Mouse (Mus musculus) layer of hippocampus, postnatal 14 days (tissue): ENCODE results near the gene Gcsh. TPM values are rescaled to one million over a fixed set of nuclear protein-coding genes. Genes with fewer than 3 reads are reported as not detected.
A peak's percentile ranks its signal among the peaks of the same experiment; 100 is the strongest.

ENCODE experiments used
- DNase-seq, 2 experiments: peaks; one replicate each; pipeline ENCODE4 v3.0.0; 2021 to 2022; ENCODE audit warnings: low spot score in 2 of 2, mixed read lengths in 1 of 2
- long read RNA-seq, 2 experiments: library from polyadenylated mRNA; stranded (forward); transcript quantifications; one replicate each; pipeline ENCODE4 v2.0.0; 2021
- total RNA-seq, 2 experiments: library from RNA; stranded (reverse); gene quantifications; 2 replicates each; pipeline ENCODE4 v1.2.3; 2021

The Gcsh gene
- 10 to 100 TPM; 49.1 to 55.1 TPM for total RNA-seq
- long read RNA-seq, experiment 1, transcript Gcsh-201 (5 exons, 1,443 nt), result major isoform, 56 of 63 reads
- long read RNA-seq, experiment 1, partial matches to known transcripts, result 2 of 63 reads
- long read RNA-seq, experiment 1, other reads (novel, unspliced or antisense), result 5 of 63 reads
- long read RNA-seq, experiment 2, transcript Gcsh-201 (5 exons, 1,443 nt), result major isoform, 58 of 65 reads
- long read RNA-seq, experiment 2, partial matches to known transcripts, result 2 of 65 reads
- long read RNA-seq, experiment 2, other reads (novel, unspliced or antisense), result 5 of 65 reads

GRCm38 (mm10) chr8:116993095-116993867, at the start of gene Gcsh:
TSS of gene Gcsh (minus strand) at chr8:116993537.
- DNase-seq, result peak; percentile 97 to 98

DNA sequence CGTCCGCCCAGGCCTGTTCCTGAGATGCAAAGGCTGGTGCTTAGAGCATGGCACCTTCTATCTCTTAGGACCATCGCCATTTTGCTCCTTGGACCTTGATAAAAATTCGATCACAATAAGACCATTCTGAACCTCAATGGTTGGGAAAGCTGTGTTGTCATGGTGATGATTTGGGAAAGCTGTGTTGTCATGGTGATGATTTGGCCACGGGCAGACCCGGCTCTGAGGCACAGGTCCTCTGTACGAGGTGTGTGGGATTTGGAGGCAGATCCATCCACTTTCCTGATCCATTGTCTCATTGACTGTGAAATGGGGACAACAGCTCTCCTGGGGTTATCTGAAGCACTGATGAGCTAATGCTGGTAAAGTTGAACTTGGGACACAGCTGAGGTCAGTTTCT, 46.5 kb upstream of the Gcsh start:
- peak; percentile 8 to 16 for DNase-seq

- DNase-seq, result no peak
Measured at GRCm38 (mm10) chr8:117037374-117037935, 44.1 kb upstream of the Gcsh start.

- DNase-seq, result no peak
Measured at GRCm38 (mm10) chr8:117033393-117033792, 40.1 kb upstream of the Gcsh start.

DNA sequence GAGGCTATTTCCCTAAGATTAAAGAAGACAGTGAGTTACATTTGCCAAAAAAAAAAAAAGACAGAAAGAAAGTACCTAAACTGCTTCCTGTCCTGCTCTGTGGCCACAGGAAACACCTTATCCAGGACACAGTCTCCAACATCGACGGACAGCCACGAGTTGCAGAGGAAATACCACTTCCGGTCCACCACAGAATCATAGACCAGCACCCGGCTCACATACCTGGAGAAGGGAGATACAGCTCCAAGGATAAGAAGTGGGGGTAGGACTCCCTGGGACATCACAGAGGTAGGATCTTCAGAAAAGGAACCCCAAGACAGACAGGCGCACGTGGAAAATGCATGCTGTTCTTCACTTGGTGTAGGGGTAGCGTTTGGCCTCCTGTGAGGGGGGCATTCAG, 39.3 kb upstream of the Gcsh start:
- no peak for DNase-seq

- no peak for DNase-seq
Measured at GRCm38 (mm10) chr8:117031476-117031875, 38.1 kb upstream of the Gcsh start.

GRCm38 (mm10) chr8:117028686-117029085, 35.3 kb upstream of the Gcsh start:
- DNase-seq, result no peak

GRCm38 (mm10) chr8:117027601-117028000, 34.3 kb upstream of the Gcsh start:
- no peak for DNase-seq

GRCm38 (mm10) chr8:117022297-117022993, 29.1 kb upstream of the Gcsh start:
- DNase-seq, result peak in 1 of 2 experiments; percentile 7

DNA sequence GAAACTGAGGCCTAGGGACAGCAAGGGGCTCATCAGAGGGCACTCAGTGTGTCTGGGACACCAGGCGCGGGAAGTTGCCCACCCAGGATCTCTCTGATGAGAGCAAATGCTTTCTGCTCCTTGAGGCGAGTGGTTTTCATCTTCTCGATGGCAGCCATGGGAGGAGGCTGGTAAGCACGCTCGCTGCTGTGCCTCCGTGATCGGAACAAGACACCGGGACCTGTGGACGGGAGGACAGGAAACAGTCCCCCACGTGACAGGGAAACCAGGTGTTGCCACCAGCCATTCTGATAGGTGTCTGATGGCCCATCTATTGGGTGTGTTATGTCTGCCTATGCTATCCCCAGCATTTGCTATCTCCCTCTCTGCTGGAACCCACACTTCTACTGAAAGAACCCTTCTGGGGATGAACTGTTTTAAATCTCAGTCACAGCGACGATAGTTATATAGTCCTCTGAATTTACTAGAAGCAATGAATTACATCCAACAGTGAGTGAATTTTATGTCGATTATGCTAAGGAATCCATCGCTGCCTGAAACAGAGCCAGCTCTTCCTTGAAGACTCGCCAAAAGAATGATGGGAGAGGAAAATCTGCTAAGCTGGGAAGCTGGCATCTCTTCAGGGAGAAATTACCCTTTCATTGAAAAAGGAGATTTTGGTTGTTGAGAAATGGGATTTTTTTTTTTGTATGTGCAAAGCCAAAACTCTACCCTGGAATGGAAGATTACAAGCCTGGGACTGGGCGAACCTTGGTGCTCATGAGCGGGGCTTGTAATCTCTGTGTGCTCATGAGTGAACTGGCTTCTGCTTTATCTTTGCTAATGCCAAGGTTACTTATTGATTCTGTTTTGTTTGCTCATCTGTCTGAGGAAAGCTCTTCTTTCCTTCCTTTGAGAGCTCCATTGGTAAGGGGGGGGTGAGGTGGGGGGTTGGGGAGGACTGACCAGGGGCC, 26.3 kb upstream of the Gcsh start:
- peak; percentile 6 to 40 for DNase-seq

DNA sequence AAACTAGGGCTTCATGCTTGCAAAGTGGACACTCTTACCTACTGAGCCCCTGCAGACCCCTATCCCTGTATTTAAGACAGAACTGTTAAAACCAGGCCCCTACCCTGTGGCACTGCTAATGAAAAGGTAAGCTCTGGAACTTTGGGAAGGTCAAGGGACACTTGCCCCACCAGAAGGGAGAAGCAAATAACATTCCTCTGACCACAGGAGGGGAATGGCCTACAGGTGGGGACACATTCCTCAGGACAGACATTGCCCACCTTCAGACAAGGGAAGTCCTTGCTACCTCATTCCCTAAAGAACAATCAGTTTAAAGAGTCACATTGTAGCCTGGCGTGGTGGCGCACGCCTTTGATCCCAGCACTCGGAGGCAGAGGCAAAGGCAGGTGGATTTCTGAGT, 24.6 kb upstream of the Gcsh start:
- no peak for DNase-seq

- DNase-seq, result no peak
Measured at GRCm38 (mm10) chr8:117017006-117017405, 23.7 kb upstream of the Gcsh start.

- DNase-seq, result no peak
Measured at GRCm38 (mm10) chr8:117015670-117016069, 22.3 kb upstream of the Gcsh start.

- no peak for DNase-seq
Measured at GRCm38 (mm10) chr8:117011366-117011765, 18.0 kb upstream of the Gcsh start.

DNA sequence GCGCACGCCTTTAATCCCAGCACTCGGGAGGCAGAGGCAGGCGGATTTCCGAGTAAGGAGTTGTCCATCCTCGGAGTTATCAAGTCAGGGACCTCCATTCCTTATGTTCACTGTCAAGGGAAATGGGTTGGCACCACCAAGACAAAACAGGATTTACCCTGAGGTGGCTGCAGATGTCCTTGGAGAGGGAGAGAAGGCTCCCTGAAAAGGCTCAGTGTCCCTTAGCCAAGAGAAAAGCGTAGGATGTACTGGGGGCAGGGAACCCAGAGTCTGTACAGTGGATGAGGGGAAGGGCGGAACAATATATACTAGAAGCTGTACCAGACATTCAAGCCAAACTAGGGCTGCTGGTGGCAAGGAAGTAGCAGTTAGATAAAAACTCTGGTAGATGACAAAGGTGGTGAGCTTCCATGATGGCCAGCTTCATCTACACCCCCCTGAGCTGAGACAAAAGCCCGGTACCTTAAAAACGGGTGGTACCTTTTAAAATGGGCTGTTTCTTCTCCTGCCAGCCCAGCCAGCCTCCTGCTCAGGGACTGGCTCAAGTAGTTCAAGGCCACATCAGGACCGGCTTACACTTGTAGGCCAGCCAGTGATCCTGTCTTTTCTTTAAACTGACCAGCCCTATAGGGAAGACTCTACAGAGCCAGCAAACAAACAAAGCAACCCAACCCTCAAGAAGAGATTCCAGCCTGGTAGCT, 829 bp upstream of the Gcsh start:
- DNase-seq, result no peak

DNA sequence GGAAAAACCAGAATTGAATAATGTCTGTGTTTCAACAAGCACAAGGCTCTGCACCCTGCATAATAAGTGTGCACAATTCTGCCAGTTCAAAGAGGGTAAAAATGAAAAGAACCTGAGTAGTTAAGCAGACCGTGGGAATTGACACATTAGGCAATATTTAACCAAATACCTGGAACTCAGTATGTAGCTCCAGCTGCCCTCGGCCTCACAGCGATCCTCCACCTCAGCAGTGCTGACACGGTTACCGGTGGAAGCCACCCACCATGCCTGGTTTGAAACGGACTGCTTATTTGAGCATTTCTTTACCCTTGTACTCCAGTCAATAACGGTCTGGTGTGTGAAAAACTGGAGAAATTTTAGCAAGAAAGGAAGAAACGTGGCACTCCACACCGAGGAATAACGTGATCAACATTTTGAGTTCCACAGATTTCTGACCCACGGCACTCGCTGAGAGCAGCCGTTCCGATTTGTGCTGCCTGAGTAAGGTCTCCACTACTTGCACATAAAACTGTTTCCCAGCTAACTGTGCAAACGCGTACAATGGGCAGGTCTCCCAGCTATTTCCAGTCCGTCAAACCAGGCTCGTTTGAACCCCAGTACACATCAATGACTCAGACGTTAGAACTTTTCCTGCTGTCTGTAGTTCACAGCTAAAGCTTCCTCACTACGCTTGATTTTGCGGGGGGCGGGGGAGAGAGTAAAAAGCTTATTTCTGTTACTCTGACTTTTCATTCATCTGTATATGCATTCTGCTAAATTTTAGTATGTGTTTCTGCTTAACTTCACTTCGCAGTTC, 963 bp downstream of the Gcsh start:
- no peak for DNase-seq

DNA sequence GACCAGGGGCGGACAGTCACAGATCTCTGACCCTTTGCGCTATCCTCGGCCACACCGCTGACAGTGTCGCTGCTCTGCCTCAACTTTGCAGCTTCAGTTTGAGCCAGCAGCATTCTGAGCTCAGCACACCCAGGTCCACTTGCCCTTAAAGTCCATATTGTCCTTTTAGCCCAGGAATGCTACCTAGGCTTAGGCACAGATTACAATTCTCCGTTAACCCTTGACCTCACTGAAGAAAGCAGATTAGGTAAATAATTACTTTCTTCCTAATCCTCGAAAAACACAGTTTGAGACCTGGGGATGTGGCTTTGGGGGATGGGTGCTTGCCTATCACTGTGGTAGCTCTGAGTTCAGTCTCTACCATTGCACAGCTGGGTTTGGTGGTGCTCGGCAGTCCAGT, 2.1 kb downstream of the Gcsh start:
- no peak for DNase-seq

DNA sequence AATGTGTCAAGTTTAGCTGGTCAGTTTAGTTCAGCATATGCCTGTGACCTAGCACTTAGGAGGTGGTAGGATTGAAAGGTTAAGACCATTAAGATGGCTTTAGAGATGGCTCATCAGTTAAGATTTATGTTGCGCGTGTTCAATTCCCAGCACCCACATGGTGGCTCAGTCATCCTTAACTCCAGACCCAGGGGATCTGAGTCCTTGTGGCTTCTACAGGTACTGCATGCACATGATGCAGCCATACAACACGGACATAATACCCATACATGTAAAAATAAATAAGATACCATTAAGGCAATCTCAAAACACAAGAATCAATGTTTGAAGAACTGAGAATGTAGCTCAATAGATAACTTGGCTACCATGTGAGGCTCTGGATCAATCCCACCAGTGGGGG, 3.5 kb downstream of the Gcsh start:
- DNase-seq, result no peak

GRCm38 (mm10) chr8:116980117-116980516, 13.2 kb downstream of the Gcsh start:
- peak; percentile 28 to 71 for DNase-seq
